Comparison of ENCODE assay signal across 1 mouse cellular context in genomic region chr15:101252614-101253013, GRCm38 (mm10).
TF ChIP-seq lines count a peak whose summit lies in the region.

No protein-coding gene starts in this region.

TF ChIP-seq in MEL, 35 proteins besides CTCF, POLR2A, EP300 and RAD21:
- TF ChIP-seq RCOR1 (IDR thresholded peaks at IDR 0.05; ENCODE audit: low read depth, low read length) = peak; percentile 46; the same call in 1 of the 2 replicates
- no peak for TF ChIP-seq KAT2A (conservative IDR thresholded peaks at IDR 0.05; ENCODE audit: low read depth, low read length)
